Mouse (Mus musculus) CH12.LX (cell line): ENCODE measurements around the gene Vipr2.

Source experiments
- CTCF ChIP-seq, 2 experiments: IDR thresholded peaks in 1 of 2; conservative IDR thresholded peaks in 1 of 2; 2 replicates each; pipeline ENCODE4 v1.5.1; 2011 to 2012; ENCODE audit warnings: low read depth in 2 of 2, low read length in 2 of 2, improper control_type of control experiment in 1 of 2, inconsistent platforms in 1 of 2, mild to moderate bottlenecking in 1 of 2, moderate library complexity in 1 of 2
- MAX ChIP-seq: IDR thresholded peaks from 2 replicates; pipeline ENCODE4 v1.6.1; 2011; ENCODE audit warnings: low read length, improper control_type of control experiment
- MYC ChIP-seq: IDR thresholded peaks from 2 replicates; pipeline ENCODE4 v1.6.1; 2011; ENCODE audit warnings: low read depth, mild to moderate bottlenecking, improper control_type of control experiment, low read length

GRCm38 (mm10) chr12:116049236-116049635 lies 28.3 kb upstream of the Vipr2 start:
- no peak for TF ChIP-seq CTCF (conservative IDR thresholded peaks at IDR 0.05 in 1 of 2, IDR thresholded peaks at IDR 0.05 in 1 of 2; ENCODE audit: low read depth in 2 of 2, low read length in 2 of 2)
- no peak for TF ChIP-seq MAX
- no peak for TF ChIP-seq MYC
